In genomic region chr8:125603312-125603840, GRCm38 (mm10) we compare ENCODE assay signal across 19 mouse cellular contexts.
"Had no signal": no experiment of that assay in that cellular context is flagged by ENCODE, and none has a peak within 500 bp of the region (broad histone marks: within the 10 kb centered on the region; RNA-seq: fewer than 3 reads in every experiment).

No protein-coding gene starts in this region.

- H3K27me3 ChIP-seq: liver, embryonic 15.5 days; midbrain, embryonic 12.5 days; neural tube, embryonic 13.5 days; stomach, embryonic 15.5 days had no signal

- H3K9ac ChIP-seq: liver, embryonic 15.5 days; midbrain, embryonic 12.5 days; neural tube, embryonic 13.5 days; stomach, embryonic 15.5 days had no signal

- H3K4me3 ChIP-seq: left cerebral cortex, adult 2 months; liver, embryonic 15.5 days; midbrain, embryonic 12.5 days; myocyte; neural tube, embryonic 13.5 days; stomach, embryonic 15.5 days had no signal

- H3K36me3 ChIP-seq: liver, embryonic 15.5 days; midbrain, embryonic 12.5 days; neural tube, embryonic 13.5 days; stomach, embryonic 15.5 days had no signal

- H3K9me3 ChIP-seq: liver, embryonic 15.5 days; midbrain, embryonic 12.5 days; neural tube, embryonic 13.5 days; stomach, embryonic 15.5 days had no signal

- H3K27ac ChIP-seq: kidney, postnatal 0 days; left cerebral cortex, adult 2 months; liver, embryonic 15.5 days; midbrain, embryonic 12.5 days; neural tube, embryonic 13.5 days; stomach, embryonic 15.5 days had no signal

- DNase-seq: kidney, adult 2 months; kidney, postnatal 25 days; layer of hippocampus, postnatal 36 days; lung, adult 2 months; lung, postnatal 14 days; lung, postnatal 4 days; thymus, adult 2 months; thymus, postnatal 14 days; thymus, postnatal 4 days had no signal

- ATAC-seq: inflammation-experienced regulatory T-cells, adult 6 months; intestine, postnatal 0 days; midbrain, embryonic 16.5 days had no signal

- H3K4me2 ChIP-seq: liver, embryonic 15.5 days; midbrain, embryonic 12.5 days; neural tube, embryonic 13.5 days; stomach, embryonic 15.5 days had no signal
